Mouse (Mus musculus) ZHBTc4 (cell line): ENCODE results near the gene Hspa4.
"Not testable (repeated sequence)": the region's sequence is repeated elsewhere in the genome, so short reads cannot be mapped to it uniquely, and the experiment has no call there.

Experiments used
- DNase-seq: peaks from one replicate; pipeline ENCODE4 v3.0.0-alpha.2; 2011; ENCODE audit warnings: low read depth, low spot score

Hspa4 gene

GRCm38 (mm10) chr11:53300330-53301166 lies at the start of gene Hspa4:
TSS of gene Hspa4 (minus strand) at chr11:53300457.
- peak; percentile 99 for DNase-seq

GRCm38 (mm10) chr11:53345738-53346137 lies 45.5 kb upstream of the Hspa4 start:
- no peak for DNase-seq

GRCm38 (mm10) chr11:53345328-53345727 lies 45.1 kb upstream of the Hspa4 start:
- DNase-seq = no peak

GRCm38 (mm10) chr11:53342711-53343110 lies 42.5 kb upstream of the Hspa4 start:
- no peak for DNase-seq

GRCm38 (mm10) chr11:53341019-53341418 lies 40.8 kb upstream of the Hspa4 start:
- not testable (repeated sequence) for DNase-seq

GRCm38 (mm10) chr11:53337684-53338083 lies 37.4 kb upstream of the Hspa4 start:
- DNase-seq = peak; percentile 51

GRCm38 (mm10) chr11:53336924-53337323 lies 36.7 kb upstream of the Hspa4 start:
- DNase-seq = no peak

GRCm38 (mm10) chr11:53336182-53336571 lies 35.9 kb upstream of the Hspa4 start:
- no peak for DNase-seq

- DNase-seq = peak; percentile 87
Measured at GRCm38 (mm10) chr11:53335505-53336181, 35.4 kb upstream of the Hspa4 start.

- no peak for DNase-seq
Measured at GRCm38 (mm10) chr11:53332076-53332680, 31.9 kb upstream of the Hspa4 start.

GRCm38 (mm10) chr11:53331121-53331520 lies 30.9 kb upstream of the Hspa4 start:
- no peak for DNase-seq

GRCm38 (mm10) chr11:53330325-53330724 lies 30.1 kb upstream of the Hspa4 start:
- DNase-seq = no peak

- DNase-seq = peak; percentile 95
Measured at GRCm38 (mm10) chr11:53324512-53324968, 24.3 kb upstream of the Hspa4 start, which contains the start of gene Zcchc10. TSS of gene Zcchc10 (plus strand) at chr11:53324679.

GRCm38 (mm10) chr11:53319867-53320266 lies 19.6 kb upstream of the Hspa4 start:
- not testable (repeated sequence) for DNase-seq

GRCm38 (mm10) chr11:53318568-53318967 lies 18.3 kb upstream of the Hspa4 start:
- not testable (repeated sequence) for DNase-seq

GRCm38 (mm10) chr11:53318041-53318440 lies 17.8 kb upstream of the Hspa4 start:
- DNase-seq = peak; percentile 82

GRCm38 (mm10) chr11:53316996-53317395 lies 16.7 kb upstream of the Hspa4 start:
- DNase-seq = peak; percentile 63

- DNase-seq = no peak
Measured at GRCm38 (mm10) chr11:53314770-53315173, 14.5 kb upstream of the Hspa4 start.

- not testable (repeated sequence) for DNase-seq
Measured at GRCm38 (mm10) chr11:53312823-53313222, 12.6 kb upstream of the Hspa4 start.

- peak; percentile 87 for DNase-seq
Measured at GRCm38 (mm10) chr11:53311385-53311784, 11.1 kb upstream of the Hspa4 start.

- no peak for DNase-seq
Measured at GRCm38 (mm10) chr11:53308884-53309310, 8.6 kb upstream of the Hspa4 start.

- no peak for DNase-seq
Measured at GRCm38 (mm10) chr11:53308251-53308864, 8.1 kb upstream of the Hspa4 start.
